Mouse (Mus musculus): ENCODE measurements at regions not wholly inside any gene's neighbourhood (a gene's known extent, or its start where the extent isn't known, plus 50 kb on each side); places are given as distances from the start of the nearest gene placed in this dataset.
"Not testable (repeated sequence)": the region's sequence is repeated elsewhere in the genome, so short reads cannot be mapped to it uniquely, and the experiment has no call there.

GRCm38 (mm10) chr14:92622953-92623352, 1267.5 kb downstream of the Pcdh9 start:
- no peak overlapping the region for H3K4me3 ChIP-seq (ENCODE audit: low read depth, low read length)
- H3K27me3 ChIP-seq (ENCODE audit: control insufficient read depth, insufficient read depth, low read length): no peaks in the 10 kb centered on the region
- DNase-seq (ENCODE audit: low spot score) (no peak), ATAC-seq (ENCODE audit: insufficient read depth, low FRiP score, low TSS enrichment) (no peak)
- H3K27ac ChIP-seq (ENCODE audit: low read depth, low read length): no peak overlapping the region
- H3K4me1 ChIP-seq (ENCODE audit: control insufficient read depth, insufficient read depth, low read length): no peaks in the 10 kb centered on the region
- WGBS: 22% methylated on average over 2 of the region's 2 CpGs
- no peak overlapping the region for H3K9ac ChIP-seq (ENCODE audit: low read length)
- no peaks in the 10 kb centered on the region for H3K9me3 ChIP-seq (ENCODE audit: control insufficient read depth, low read length)
- no peaks in the 10 kb centered on the region for H3K36me3 ChIP-seq (ENCODE audit: control insufficient read depth, insufficient read depth, low read length)
- H3K4me2 ChIP-seq (ENCODE audit: low read depth): no peak overlapping the region

DNA sequence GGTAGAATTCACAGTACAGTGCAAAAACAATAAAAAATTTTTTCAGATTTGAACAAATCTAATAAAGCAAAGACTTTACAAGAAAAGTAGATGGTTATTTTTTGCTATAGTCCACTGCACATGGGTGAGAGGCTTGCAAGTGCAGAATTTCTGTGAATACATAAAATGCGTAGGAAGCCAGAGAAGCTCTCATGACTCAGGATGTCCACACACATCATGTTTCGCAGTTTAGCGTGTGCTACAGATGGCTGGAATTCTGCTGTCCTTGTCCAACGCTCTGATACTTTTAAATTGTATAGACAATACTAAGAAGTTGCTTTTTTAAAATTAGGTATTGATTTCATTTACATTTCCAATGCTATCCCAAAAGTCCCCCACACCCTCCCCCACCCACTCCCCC, 1274.9 kb downstream of the Pcdh9 start:
- Histone ChIP-seq H3K36me3 (ENCODE audit: control insufficient read depth, insufficient read depth, low read length) (no peaks in the 10 kb centered on the region), H3K4me2 (ENCODE audit: low read depth) (no peak overlapping the region), H3K27me3 (ENCODE audit: control insufficient read depth, insufficient read depth, low read length) (no peaks in the 10 kb centered on the region), H3K27ac (ENCODE audit: low read depth, low read length) (no peak overlapping the region), H3K4me3 (ENCODE audit: low read depth, low read length) (no peak overlapping the region), H3K9ac (ENCODE audit: low read length) (no peak overlapping the region), H3K9me3 (ENCODE audit: control insufficient read depth, low read length) (no peaks in the 10 kb centered on the region), H3K4me1 (ENCODE audit: control insufficient read depth, insufficient read depth, low read length) (no peaks in the 10 kb centered on the region)
- WGBS: 97% methylated on average over 4 of the region's 4 CpGs
- ATAC-seq (ENCODE audit: insufficient read depth, low FRiP score, low TSS enrichment) (no peak), DNase-seq (ENCODE audit: low spot score) (no peak)

DNA sequence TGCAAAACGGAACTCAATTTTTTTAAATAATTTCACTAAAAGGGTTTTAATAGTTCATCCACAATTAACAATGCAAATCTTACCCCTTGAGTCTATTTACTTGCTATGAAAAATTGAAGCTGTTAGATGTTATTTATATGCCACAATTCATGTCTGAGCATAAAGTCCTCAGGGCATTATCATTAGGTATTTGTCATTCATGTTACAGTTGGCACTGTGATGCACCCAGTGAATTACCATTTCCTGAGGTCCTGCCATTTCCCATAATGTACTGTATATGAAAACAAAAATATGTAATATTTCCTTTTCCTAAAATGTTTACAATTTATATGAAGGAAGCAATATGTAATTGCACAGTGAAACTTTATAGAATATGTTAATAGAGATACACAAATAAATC, 1296.8 kb downstream of the Pcdh9 start:
- H3K27me3 ChIP-seq (ENCODE audit: control insufficient read depth, insufficient read depth, low read length): no peaks in the 10 kb centered on the region
- WGBS: 90% methylated on average over 1 of the region's 1 CpGs

GRCm38 (mm10) chr14:92591592-92592198, 1298.8 kb downstream of the Pcdh9 start:
- DNase-seq (ENCODE audit: low spot score) (no peak), ATAC-seq (ENCODE audit: insufficient read depth, low FRiP score, low TSS enrichment) (peak; percentile 49; the same call in 1 of the 2 replicates)
- WGBS: 69% methylated on average over 7 of the region's 7 CpGs

More for the DNA sequence above, 1296.8 kb downstream of the Pcdh9 start:
- Histone ChIP-seq H3K9me3 (ENCODE audit: control insufficient read depth, low read length) (no peaks in the 10 kb centered on the region), H3K36me3 (ENCODE audit: control insufficient read depth, insufficient read depth, low read length) (no peaks in the 10 kb centered on the region), H3K27ac (ENCODE audit: low read depth, low read length) (no peak overlapping the region), H3K4me2 (ENCODE audit: low read depth) (no peak overlapping the region), H3K9ac (ENCODE audit: low read length) (no peak overlapping the region), H3K4me1 (ENCODE audit: control insufficient read depth, insufficient read depth, low read length) (no peaks in the 10 kb centered on the region), H3K4me3 (ENCODE audit: low read depth, low read length) (no peak overlapping the region)
- DNase-seq (ENCODE audit: low spot score) (no peak), ATAC-seq (ENCODE audit: insufficient read depth, low FRiP score, low TSS enrichment) (peak; percentile 63; the same call in 1 of the 2 replicates)

DNA sequence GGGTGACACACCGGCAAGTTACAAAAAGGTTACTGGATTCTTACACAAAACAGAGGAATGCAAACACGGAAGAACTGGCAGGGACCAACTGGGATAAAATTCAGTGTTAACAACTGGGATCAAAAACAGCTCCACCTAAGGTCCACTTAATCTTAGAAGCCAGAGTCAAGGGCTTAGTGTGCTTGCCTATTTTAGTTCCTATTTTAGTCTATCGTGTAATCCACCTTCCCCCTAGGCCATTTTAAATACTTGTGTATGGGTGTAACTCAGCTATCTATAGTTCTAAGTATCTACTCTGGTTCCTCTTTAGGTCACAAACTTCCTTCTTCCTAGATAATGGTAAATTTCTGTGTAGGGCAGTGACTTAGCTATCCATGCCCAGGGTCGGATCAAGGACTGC, 1302.2 kb downstream of the Pcdh9 start:
- not testable (repeated sequence) for H3K27me3 ChIP-seq (ENCODE audit: control insufficient read depth, insufficient read depth, low read length); H3K4me1 ChIP-seq (ENCODE audit: control insufficient read depth, insufficient read depth, low read length); H3K4me3 ChIP-seq (ENCODE audit: low read depth, low read length); H3K36me3 ChIP-seq (ENCODE audit: control insufficient read depth, insufficient read depth, low read length); ATAC-seq (ENCODE audit: insufficient read depth, low FRiP score, low TSS enrichment); DNase-seq (ENCODE audit: low spot score); H3K27ac ChIP-seq (ENCODE audit: low read depth, low read length); H3K9me3 ChIP-seq (ENCODE audit: control insufficient read depth, low read length); H3K9ac ChIP-seq (ENCODE audit: low read length); H3K4me2 ChIP-seq (ENCODE audit: low read depth)
- 97% methylated on average over 4 of the region's 4 CpGs for WGBS

More at GRCm38 (mm10) chr14:92591592-92592198, 1298.8 kb downstream of the Pcdh9 start:
- Histone ChIP-seq H3K27me3 (ENCODE audit: control insufficient read depth, insufficient read depth, low read length) (no peaks in the 10 kb centered on the region), H3K4me1 (ENCODE audit: control insufficient read depth, insufficient read depth, low read length) (no peaks in the 10 kb centered on the region), H3K27ac (ENCODE audit: low read depth, low read length) (no peak overlapping the region), H3K4me3 (ENCODE audit: low read depth, low read length) (no peak overlapping the region), H3K36me3 (ENCODE audit: control insufficient read depth, insufficient read depth, low read length) (no peaks in the 10 kb centered on the region), H3K9ac (ENCODE audit: low read length) (no peak overlapping the region), H3K9me3 (ENCODE audit: control insufficient read depth, low read length) (no peaks in the 10 kb centered on the region), H3K4me2 (ENCODE audit: low read depth) (no peak overlapping the region)

DNA sequence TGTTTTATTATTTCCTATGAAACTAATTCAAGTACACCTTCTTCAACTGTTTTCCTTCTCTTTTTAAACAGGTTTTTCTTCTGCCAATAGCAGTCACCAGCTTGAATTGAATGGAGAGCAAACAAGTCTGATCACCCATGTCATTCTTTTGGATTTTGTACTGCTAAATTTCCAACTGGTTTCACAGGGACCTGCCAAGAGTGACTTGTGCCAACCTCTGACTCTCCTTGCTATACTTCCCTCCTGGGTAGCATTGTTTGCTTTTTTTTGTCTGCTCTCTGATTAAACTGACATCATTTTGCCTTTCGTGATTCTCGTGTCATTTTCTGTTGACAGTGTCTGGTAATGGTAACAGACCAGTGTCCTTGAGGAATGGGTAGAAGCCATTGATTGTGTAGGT, 1323.5 kb downstream of the Pcdh9 start:
- H3K4me2 ChIP-seq (ENCODE audit: low read depth): no peak overlapping the region
- H3K9me3 ChIP-seq (ENCODE audit: control insufficient read depth, low read length): no peaks in the 10 kb centered on the region
- no peak overlapping the region for H3K9ac ChIP-seq (ENCODE audit: low read length)
- ATAC-seq (ENCODE audit: insufficient read depth, low FRiP score, low TSS enrichment): no peak
- 84% methylated on average over 2 of the region's 2 CpGs for WGBS
- H3K36me3 ChIP-seq (ENCODE audit: control insufficient read depth, insufficient read depth, low read length): no peaks in the 10 kb centered on the region
- H3K4me1 ChIP-seq (ENCODE audit: control insufficient read depth, insufficient read depth, low read length): no peaks in the 10 kb centered on the region
- H3K4me3 ChIP-seq (ENCODE audit: low read depth, low read length): no peak overlapping the region
- H3K27me3 ChIP-seq (ENCODE audit: control insufficient read depth, insufficient read depth, low read length): no peaks in the 10 kb centered on the region
- H3K27ac ChIP-seq (ENCODE audit: low read depth, low read length): no peak overlapping the region
- DNase-seq (ENCODE audit: low spot score): no peak

All from neural tube, embryonic 11.5 days (tissue).